Mouse (Mus musculus): ENCODE results near the gene Zbp1. TPM values are rescaled to one million over a fixed set of nuclear protein-coding genes. Genes with fewer than 3 reads are reported as not detected.

Zbp1 gene
- total RNA-seq, 2 experiments from 2014 or later = not detected

- DNase-seq (ENCODE audit: low spot score in 2 of 2) = no peak
Observed at GRCm38 (mm10) chr2:173180026-173180425, 38.7 kb downstream of the Zbp1 start.

GRCm38 (mm10) chr2:173179046-173179445 is 39.7 kb downstream of the Zbp1 start:
- DNase-seq (ENCODE audit: low spot score in 2 of 2) = no peak

GRCm38 (mm10) chr2:173177951-173178350 is 40.8 kb downstream of the Zbp1 start:
- no peak for DNase-seq (ENCODE audit: low spot score in 2 of 2)

GRCm38 (mm10) chr2:173177481-173177880 is 41.2 kb downstream of the Zbp1 start:
- no peak for DNase-seq (ENCODE audit: low spot score in 2 of 2)

DNA sequence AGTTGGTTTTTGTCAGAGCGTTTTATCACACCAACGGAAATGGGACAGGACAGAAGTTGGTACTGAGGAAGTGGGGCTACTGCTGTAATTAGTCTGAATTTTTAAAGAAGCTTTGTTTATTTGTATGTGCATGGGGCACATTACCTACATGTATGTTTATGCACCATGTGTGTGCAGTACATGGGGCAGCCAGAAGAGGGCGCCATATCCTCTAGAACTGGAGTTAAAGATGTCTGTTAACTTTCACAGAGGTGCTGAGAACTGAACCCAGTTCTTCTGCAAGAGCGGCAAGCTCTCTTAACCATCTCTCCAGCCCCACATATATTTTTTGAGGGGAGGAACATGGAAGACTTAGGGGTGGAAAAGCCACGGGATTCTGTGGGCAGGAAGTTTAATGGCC is 43.0 kb downstream of the Zbp1 start:
- peak in 1 of 2 experiments; percentile 3 for DNase-seq (ENCODE audit: low spot score in 2 of 2)

DNA sequence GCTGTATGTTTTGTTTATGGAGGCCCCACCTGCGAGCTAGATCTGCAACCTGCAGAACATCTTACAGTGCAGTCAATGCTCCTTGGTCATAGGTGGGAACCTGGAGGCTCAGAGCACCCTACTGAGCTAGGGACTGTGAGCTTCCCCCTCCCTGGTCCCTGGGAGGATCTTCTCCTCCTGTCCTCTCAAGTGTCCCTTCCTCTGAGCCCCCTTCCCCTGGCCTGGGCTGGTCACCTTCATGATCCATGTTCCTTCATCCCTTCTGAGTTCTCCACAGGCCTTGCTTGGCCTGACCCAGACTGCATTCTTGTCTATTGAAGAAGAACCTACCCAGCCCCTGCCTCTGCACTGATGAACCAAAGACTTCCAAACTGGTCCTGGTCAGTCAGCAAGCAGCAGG is 44.2 kb downstream of the Zbp1 start:
- peak in 1 of 2 experiments; percentile 2 for DNase-seq (ENCODE audit: low spot score in 2 of 2)

DNA sequence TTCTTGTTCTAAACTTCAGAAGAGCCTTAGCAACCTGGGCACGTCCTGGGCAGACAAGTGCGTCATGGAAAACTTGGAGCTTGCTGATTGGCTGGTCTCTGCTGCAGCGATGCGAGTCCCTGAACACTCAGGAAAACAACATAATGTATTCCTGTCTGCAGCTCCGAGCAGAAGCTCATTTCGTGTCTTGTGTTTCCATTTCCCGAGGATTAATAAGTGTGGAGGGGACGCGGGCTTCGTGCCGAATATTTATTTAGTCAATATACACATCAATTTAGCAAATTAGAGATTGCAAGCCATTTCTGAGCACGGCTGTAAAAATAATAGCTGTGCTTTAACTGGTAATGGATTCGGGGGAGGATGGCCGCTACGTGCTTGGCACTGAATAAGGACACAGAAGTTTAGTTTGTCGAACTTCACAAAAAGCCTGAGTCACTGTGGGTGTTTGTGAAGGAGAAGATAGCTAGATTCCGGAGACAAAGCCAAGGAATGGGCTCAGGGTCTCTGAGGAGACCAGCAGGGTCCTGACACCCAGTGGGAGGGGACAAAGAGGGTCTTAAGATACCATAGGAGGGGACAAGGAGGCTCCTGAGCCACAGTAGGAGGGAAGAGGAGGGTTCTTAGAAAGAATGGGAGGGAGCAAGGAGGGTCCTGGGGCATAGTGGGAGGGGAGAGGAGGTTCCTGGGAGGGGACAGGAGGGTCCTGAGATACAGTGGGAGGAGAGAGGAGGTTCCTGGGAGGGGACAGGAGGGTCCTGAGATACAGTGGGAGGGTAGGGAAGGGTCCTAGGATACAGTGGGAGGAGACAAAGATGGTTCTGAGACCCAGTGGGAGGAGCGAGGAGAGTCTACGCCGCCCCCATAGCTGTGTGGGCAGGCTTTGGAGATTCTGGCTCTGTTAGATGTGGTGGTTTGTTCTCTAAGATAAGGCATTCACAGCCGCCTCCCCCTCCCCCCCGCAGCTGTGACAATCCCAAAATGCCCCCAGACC is 44.9 kb downstream of the Zbp1 start:
- DNase-seq (ENCODE audit: low spot score in 2 of 2) = peak; percentile 65 to 74

GRCm38 (mm10) chr2:173173008-173173407 is 45.7 kb downstream of the Zbp1 start:
- peak; percentile 42 to 52 for DNase-seq (ENCODE audit: low spot score in 2 of 2)

DNA sequence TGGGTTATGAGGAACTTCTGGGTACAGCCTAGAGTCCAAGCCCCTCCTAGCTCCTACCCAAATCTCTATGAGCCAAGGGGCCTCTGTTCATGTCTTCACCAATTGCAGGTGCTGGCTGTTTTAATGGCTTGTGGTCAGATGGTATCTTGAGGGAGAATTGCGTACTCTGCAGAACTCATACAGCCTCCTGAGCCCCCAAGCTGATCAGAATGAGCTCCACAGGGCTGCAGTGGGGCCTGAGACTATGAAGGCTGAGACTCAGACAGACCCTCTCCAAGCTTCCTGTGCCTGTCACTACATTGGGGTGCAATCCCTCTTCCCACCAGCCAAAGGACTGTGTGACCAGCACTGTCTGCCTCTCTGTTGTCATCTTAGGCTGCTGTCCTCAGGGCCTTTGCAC is 46.3 kb downstream of the Zbp1 start:
- DNase-seq (ENCODE audit: low spot score in 2 of 2) = no peak

GRCm38 (mm10) chr2:173171956-173172355 is 46.8 kb downstream of the Zbp1 start:
- no peak for DNase-seq (ENCODE audit: low spot score in 2 of 2)

DNA sequence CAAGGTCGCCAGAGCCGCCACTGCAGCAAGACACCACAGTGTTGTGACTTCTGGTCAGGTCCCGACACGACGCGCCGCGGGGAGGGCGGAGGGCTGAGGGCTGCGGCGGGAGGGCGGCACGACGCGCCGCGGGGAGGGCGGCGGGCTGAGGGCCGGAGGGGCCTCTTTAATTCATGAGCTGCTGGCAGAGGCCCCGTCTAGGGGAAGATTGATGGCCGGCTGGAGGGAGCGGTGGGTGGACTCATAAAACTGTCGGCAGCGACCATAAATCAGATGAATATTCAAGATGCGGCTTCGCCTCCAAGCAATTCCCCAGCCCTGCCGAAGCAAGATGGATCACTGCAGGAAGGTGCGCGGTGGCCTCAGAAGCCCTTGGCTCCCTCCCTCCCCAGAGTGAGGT is 47.3 kb downstream of the Zbp1 start:
- DNase-seq (ENCODE audit: low spot score in 2 of 2) = no peak

DNA sequence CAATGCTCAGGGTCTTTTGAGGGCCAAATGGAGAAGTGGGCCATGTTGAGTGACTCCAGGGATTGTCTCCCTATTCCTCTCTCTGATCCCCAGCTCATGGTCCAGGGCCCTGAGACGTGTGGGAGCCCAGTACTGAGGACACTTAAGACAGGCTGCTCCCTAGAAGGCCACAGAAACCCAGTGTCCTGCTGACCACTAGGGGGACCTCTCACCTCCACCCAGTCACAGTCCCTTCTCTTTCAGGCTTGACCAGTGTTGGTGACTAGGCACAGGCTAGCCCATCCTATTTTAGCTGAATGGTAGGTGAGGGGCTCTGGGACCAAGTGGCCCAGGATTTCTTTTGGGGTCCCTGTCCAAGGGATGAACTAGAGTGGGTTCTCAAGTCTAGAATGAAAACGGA is 48.0 kb downstream of the Zbp1 start:
- no peak for DNase-seq (ENCODE audit: low spot score in 2 of 2)

- DNase-seq (ENCODE audit: low spot score in 2 of 2) = no peak
Observed at GRCm38 (mm10) chr2:173170081-173170480, 48.6 kb downstream of the Zbp1 start.

- peak in 1 of 2 experiments; percentile 24 for DNase-seq (ENCODE audit: low spot score in 2 of 2)
Observed at GRCm38 (mm10) chr2:173168411-173168851, 50.3 kb downstream of the Zbp1 start.

- DNase-seq (ENCODE audit: low spot score in 2 of 2) = no peak
Observed at GRCm38 (mm10) chr2:173165357-173165756, 53.4 kb downstream of the Zbp1 start.

DNA sequence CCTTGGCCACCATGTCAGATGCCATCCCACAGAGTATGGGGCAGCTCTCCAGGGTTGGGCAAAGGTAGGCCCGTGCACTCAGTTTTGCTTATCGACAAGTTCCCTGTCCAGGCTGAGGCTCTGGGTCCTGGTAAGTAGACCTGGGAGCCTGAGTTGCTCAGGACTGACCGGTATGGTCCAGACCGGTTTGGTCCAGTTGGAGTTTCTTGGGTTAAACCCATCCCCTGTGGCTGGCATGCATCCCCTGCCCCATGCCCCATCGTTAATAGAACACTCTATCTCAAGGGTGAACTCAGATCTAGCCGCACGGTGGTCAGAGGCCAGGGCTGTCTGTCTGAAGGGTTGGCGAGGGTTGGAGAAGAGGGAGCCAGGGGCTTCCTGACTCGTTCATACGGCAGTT is 53.8 kb downstream of the Zbp1 start:
- DNase-seq (ENCODE audit: low spot score in 2 of 2) = no peak

- no peak for DNase-seq (ENCODE audit: low spot score in 2 of 2)
Observed at GRCm38 (mm10) chr2:173164358-173164757, 54.4 kb downstream of the Zbp1 start.

DNA sequence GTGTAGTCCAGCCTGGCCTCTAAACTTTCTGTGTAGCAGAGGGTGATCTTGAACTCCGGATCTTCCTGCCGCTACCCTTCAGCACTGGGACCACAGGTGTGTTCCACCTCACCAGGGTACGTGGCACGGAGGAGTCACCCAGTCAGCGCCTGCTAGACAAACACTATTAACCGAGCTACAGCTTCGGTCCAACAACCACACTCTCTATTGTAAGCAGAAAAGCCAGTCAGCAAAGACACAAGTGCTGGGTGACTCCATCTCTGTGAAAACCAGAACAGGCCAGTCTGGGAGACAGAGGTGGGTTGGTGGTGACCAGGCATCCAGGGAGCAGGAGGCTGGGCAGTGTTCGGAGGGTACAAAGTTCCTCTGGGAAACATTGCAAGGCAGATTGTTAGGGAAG is 55.3 kb downstream of the Zbp1 start:
- no peak for DNase-seq (ENCODE audit: low spot score in 2 of 2)

- DNase-seq (ENCODE audit: low spot score in 2 of 2) = peak; percentile 62 to 63
Observed at GRCm38 (mm10) chr2:173159354-173160311, 59.1 kb downstream of the Zbp1 start.

- DNase-seq (ENCODE audit: low spot score in 2 of 2) = no peak
Observed at GRCm38 (mm10) chr2:173158390-173159055, 60.2 kb downstream of the Zbp1 start.

- DNase-seq (ENCODE audit: low spot score in 2 of 2) = no peak
Observed at GRCm38 (mm10) chr2:173157871-173158270, 60.9 kb downstream of the Zbp1 start.

Measured in layer of hippocampus, postnatal 10 days (tissue).